In genomic region chr14:80215960-80216552, GRCm38 (mm10) we compare ENCODE assay signal across 8 mouse cellular contexts.
DNase-seq lines count a peak whose midpoint lies in the region; ATAC-seq and TF ChIP-seq lines count a peak whose summit lies in the region.

No protein-coding gene starts in this region.

- dilution Hi-C loops in CH12.LX (cut with MboI; ENCODE audit: extremely low pct_ligation_motif_present, extremely low pct_unique_long_range_greater_than_20kb, low sequenced_read_pairs) = no loop called here

- H3K79me2 ChIP-seq in CH12.LX (replicated peaks; ENCODE audit: control insufficient read depth, extremely low read depth, insufficient read depth, poor library complexity, severe bottlenecking) = no peaks in the 10 kb centered on the region

- no peaks in the 10 kb centered on the region for H3K4me1 ChIP-seq in CH12.LX (ENCODE audit: control insufficient read depth in 1 of 2, insufficient read depth in 2 of 2)
- no peaks in the 10 kb centered on the region for H3K4me1 ChIP-seq in bone marrow, adult 2 months (ENCODE audit: control insufficient read depth, insufficient read depth, low read length)
- no peaks in the 10 kb centered on the region for H3K4me1 ChIP-seq in embryonic fibroblast, embryonic 13.5 days (ENCODE audit: control insufficient read depth, insufficient read depth, low read length)
- H3K4me1 ChIP-seq in heart, embryonic 12.5 days (replicated peaks) = no peaks in the 10 kb centered on the region
- H3K4me1 ChIP-seq in kidney, postnatal 0 days (replicated peaks; ENCODE audit: insufficient read depth, low read length) = no peaks in the 10 kb centered on the region
- no peaks in the 10 kb centered on the region for H3K4me1 ChIP-seq in liver, embryonic 14.5 days (replicated peaks; ENCODE audit: control insufficient read depth in 2 of 2, insufficient read depth in 2 of 2, low read length in 1 of 2)
- H3K4me1 ChIP-seq in neural tube, embryonic 15.5 days = peaks cover 15% of the 10 kb centered on the region; the same call in 1 of the 2 replicates

- 17% methylated on average over 6 of the region's 6 CpGs for WGBS in bone marrow, adult 2 months
- WGBS in heart, embryonic 12.5 days = 14% methylated on average over 6 of the region's 6 CpGs
- WGBS in kidney, postnatal 0 days = 11% methylated on average over 6 of the region's 6 CpGs
- WGBS in liver, embryonic 14.5 days (ENCODE audit: insufficient replicate concordance) = 17% methylated on average over 6 of the region's 6 CpGs
- WGBS in neural tube, embryonic 15.5 days = 11% methylated on average over 6 of the region's 6 CpGs

- no peaks in the 10 kb centered on the region for H3K36me3 ChIP-seq in CH12.LX (replicated peaks in 1 of 2; ENCODE audit: control insufficient read depth in 1 of 2, insufficient read depth in 1 of 2, low read length in 1 of 2)
- H3K36me3 ChIP-seq in heart, embryonic 12.5 days = no peaks in the 10 kb centered on the region
- no peaks in the 10 kb centered on the region for H3K36me3 ChIP-seq in kidney, postnatal 0 days (ENCODE audit: insufficient read depth, low read length)
- no peaks in the 10 kb centered on the region for H3K36me3 ChIP-seq in liver, embryonic 14.5 days (replicated peaks; ENCODE audit: control insufficient read depth, insufficient read depth, low read depth)
- H3K36me3 ChIP-seq in neural tube, embryonic 15.5 days = no peaks in the 10 kb centered on the region

- H3K27me3 ChIP-seq in CH12.LX (replicated peaks) = peaks cover 10% of the 10 kb centered on the region
- no peaks in the 10 kb centered on the region for H3K27me3 ChIP-seq in heart, embryonic 12.5 days (replicated peaks)
- H3K27me3 ChIP-seq in kidney, postnatal 0 days (ENCODE audit: insufficient read depth, low read length) = no peaks in the 10 kb centered on the region
- H3K27me3 ChIP-seq in liver, embryonic 14.5 days (ENCODE audit: control insufficient read depth, insufficient read depth, low read length) = no peaks in the 10 kb centered on the region
- H3K27me3 ChIP-seq in neural tube, embryonic 15.5 days (replicated peaks) = 0 out of 2 replicates have a peak, but pooled peaks cover 6% of the 10 kb centered on the region

- 0 out of 2 replicates have a peak, but pooled peaks have one; percentile 55 for ATAC-seq in heart, embryonic 12.5 days (ENCODE audit: insufficient number of reproducible peaks, low FRiP score)
- peak; percentile 49; the same call in 1 of the 2 replicates for ATAC-seq in kidney, postnatal 0 days (replicated peaks; ENCODE audit: low FRiP score, low read depth)
- no peak for ATAC-seq in liver, embryonic 14.5 days (ENCODE audit: insufficient read depth)
- peak; percentile 50; the same call in 1 of the 2 replicates for ATAC-seq in neural tube, embryonic 15.5 days (ENCODE audit: low FRiP score)

- peak; percentile 86 for TF ChIP-seq RAD21 in CH12.LX (IDR thresholded peaks at IDR 0.05; ENCODE audit: low read depth, low read length)

- peak; percentile 70 to 99 for TF ChIP-seq CTCF in CH12.LX (conservative IDR thresholded peaks at IDR 0.05 in 1 of 2, IDR thresholded peaks at IDR 0.05 in 1 of 2; ENCODE audit: low read depth in 2 of 2, low read length in 2 of 2)
- peak; percentile 10; the same call in 1 of the 2 replicates for TF ChIP-seq CTCF in bone marrow, adult 2 months (IDR thresholded peaks at IDR 0.05; ENCODE audit: control insufficient read depth, insufficient read depth, low read length)
- peak; percentile 94 for TF ChIP-seq CTCF in embryonic fibroblast, embryonic 13.5 days (IDR thresholded peaks at IDR 0.05; ENCODE audit: borderline replicate concordance, insufficient read depth, low read length)
- peak; percentile 97 for TF ChIP-seq CTCF in kidney, postnatal 0 days (IDR thresholded peaks at IDR 0.05; ENCODE audit: low read depth)
- peak; percentile 75 for TF ChIP-seq CTCF in liver, embryonic 14.5 days (IDR thresholded peaks at IDR 0.05; ENCODE audit: low read depth)

- no peak overlapping the region for H3K27ac ChIP-seq in CH12.LX (ENCODE audit: insufficient read depth, low read depth)
- no peak overlapping the region for H3K27ac ChIP-seq in bone marrow, adult 2 months (ENCODE audit: control insufficient read depth, insufficient read depth, low read depth, low read length, poor library complexity)
- no peak overlapping the region for H3K27ac ChIP-seq in embryonic fibroblast, embryonic 13.5 days (ENCODE audit: insufficient read depth, low read length)
- H3K27ac ChIP-seq in heart, embryonic 12.5 days (ENCODE audit: poor library complexity, severe bottlenecking) = no peak overlapping the region
- H3K27ac ChIP-seq in kidney, postnatal 0 days = no peak overlapping the region
- no peak overlapping the region for H3K27ac ChIP-seq in liver, embryonic 14.5 days
- no peak overlapping the region for H3K27ac ChIP-seq in neural tube, embryonic 15.5 days (replicated peaks)

- in situ Hi-C loops in CH12.LX (cut with MboI; ENCODE audit: low pct_ligation_motif_present, low pct_unique_long_range_greater_than_20kb, low sequenced_read_pairs) = loop anchor here (25.0 kb wide), 2 partner anchors 279 to 604 kb away; no protein-coding TSS in a partner anchor

- H3K9ac ChIP-seq in CH12.LX (ENCODE audit: insufficient read depth, low read depth) = no peak overlapping the region
- H3K9ac ChIP-seq in heart, embryonic 12.5 days = no peak overlapping the region
- H3K9ac ChIP-seq in kidney, postnatal 0 days (ENCODE audit: low read depth, low read length) = no peak overlapping the region
- no peak overlapping the region for H3K9ac ChIP-seq in liver, embryonic 14.5 days (replicated peaks)
- H3K9ac ChIP-seq in neural tube, embryonic 15.5 days (replicated peaks) = no peak overlapping the region

- no peaks in the 10 kb centered on the region for H3K9me3 ChIP-seq in CH12.LX (replicated peaks; ENCODE audit: low read length)
- no peaks in the 10 kb centered on the region for H3K9me3 ChIP-seq in heart, embryonic 12.5 days (replicated peaks)
- H3K9me3 ChIP-seq in kidney, postnatal 0 days (replicated peaks; ENCODE audit: low read length) = no peaks in the 10 kb centered on the region
- H3K9me3 ChIP-seq in liver, embryonic 14.5 days (ENCODE audit: control insufficient read depth, low read length) = no peaks in the 10 kb centered on the region
- no peaks in the 10 kb centered on the region for H3K9me3 ChIP-seq in neural tube, embryonic 15.5 days (replicated peaks)

- no peak for TF ChIP-seq EP300 in CH12.LX (IDR thresholded peaks at IDR 0.05; ENCODE audit: low read length)
- TF ChIP-seq EP300 in liver, embryonic 14.5 days (IDR thresholded peaks at IDR 0.05; ENCODE audit: low read depth) = no peak

- no peak for TF ChIP-seq POLR2A in CH12.LX (IDR thresholded peaks at IDR 0.05; ENCODE audit: low read depth, low read length)
- no peak for TF ChIP-seq POLR2A in bone marrow, adult 2 months (IDR thresholded peaks at IDR 0.05; ENCODE audit: borderline replicate concordance, control insufficient read depth, low read depth, low read length)
- TF ChIP-seq POLR2A in embryonic fibroblast, embryonic 13.5 days (IDR thresholded peaks at IDR 0.05; ENCODE audit: low read depth, low read length) = no peak

- H3K4me3 ChIP-seq in CH12.LX (replicated peaks in 1 of 3; ENCODE audit: low read depth in 2 of 3, low read length in 2 of 3, poor library complexity in 1 of 3) = no peak overlapping the region
- no peak overlapping the region for H3K4me3 ChIP-seq in bone marrow, adult 2 months (replicated peaks; ENCODE audit: control insufficient read depth, low read depth, low read length)
- no peak overlapping the region for H3K4me3 ChIP-seq in embryonic fibroblast, embryonic 13.5 days (ENCODE audit: insufficient read depth, low read length)
- H3K4me3 ChIP-seq in heart, embryonic 12.5 days = no peak overlapping the region
- H3K4me3 ChIP-seq in kidney, postnatal 0 days (replicated peaks; ENCODE audit: low read depth, low read length) = no peak overlapping the region
- no peak overlapping the region for H3K4me3 ChIP-seq in liver, embryonic 14.5 days (ENCODE audit: insufficient read depth in 1 of 2, low read depth in 2 of 2, low read length in 2 of 2)
- H3K4me3 ChIP-seq in neural tube, embryonic 15.5 days (replicated peaks) = no peak overlapping the region

- DNase-seq in CH12.LX (ENCODE audit: extremely low read depth) = peak; percentile 69
- DNase-seq in kidney, postnatal 0 days (ENCODE audit: low spot score) = peak; percentile 94
- peak in 1 of 3 experiments; percentile 3 for DNase-seq in liver, embryonic 14.5 days (ENCODE audit: low read depth in 3 of 3, low spot score in 3 of 3)
- peak; percentile 53 for DNase-seq in yolk sac, embryonic 10.5 days (ENCODE audit: low spot score)

- H3K4me2 ChIP-seq in CH12.LX (ENCODE audit: insufficient read depth, low read depth, poor library complexity, severe bottlenecking) = no peak overlapping the region
- H3K4me2 ChIP-seq in heart, embryonic 12.5 days = no peak overlapping the region
- H3K4me2 ChIP-seq in kidney, postnatal 0 days (ENCODE audit: low read length) = no peak overlapping the region
- no peak overlapping the region for H3K4me2 ChIP-seq in liver, embryonic 14.5 days (ENCODE audit: low read depth)
- H3K4me2 ChIP-seq in neural tube, embryonic 15.5 days = no peak overlapping the region

TF ChIP-seq in CH12.LX, 34 proteins besides CTCF, POLR2A, EP300 and RAD21:
- TF ChIP-seq CHD1 (IDR thresholded peaks at IDR 0.05; ENCODE audit: low read depth, low read length) = no peak
- TF ChIP-seq ETS1 (conservative IDR thresholded peaks at IDR 0.05; ENCODE audit: low read depth, low read length) = no peak
- TF ChIP-seq MXI1 (IDR thresholded peaks at IDR 0.05; ENCODE audit: low read depth, low read length) = peak; percentile 41; the same call in 1 of the 2 replicates
- TF ChIP-seq ELF1 (IDR thresholded peaks at IDR 0.05; ENCODE audit: low read depth, low read length) = no peak
- TF ChIP-seq MAX (IDR thresholded peaks at IDR 0.05; ENCODE audit: low read length) = no peak
- TF ChIP-seq ZC3H11A (IDR thresholded peaks at IDR 0.05; ENCODE audit: low read depth, low read length) = 0 out of 2 replicates have a peak, but pooled peaks have one; percentile 3
- peak; percentile 67; the same call in 1 of the 2 replicates for TF ChIP-seq NELFE (IDR thresholded peaks at IDR 0.05; ENCODE audit: low read depth, low read length)
- no peak for TF ChIP-seq PAX5 (IDR thresholded peaks at IDR 0.05; ENCODE audit: low read length)
- peak; percentile 85 for TF ChIP-seq SIN3A (IDR thresholded peaks at IDR 0.05; ENCODE audit: low read length)
- TF ChIP-seq SMC3 (IDR thresholded peaks at IDR 0.05; ENCODE audit: low read depth, low read length) = peak; percentile 75

Comparison
In these comparisons a context has a peak if more than half of its experiments do, and no peak if none do; other contexts are left out.
1. CTCF ChIP-seq: peak in every context shown above with its lines; median percentile 97 in kidney, postnatal 0 days; 94 in embryonic fibroblast, embryonic 13.5 days; 84 in CH12.LX; 75 in liver, embryonic 14.5 days; 10 in bone marrow, adult 2 months.